Comparison of ENCODE assay signal across 9 mouse cellular contexts in the genomic region with DNA sequence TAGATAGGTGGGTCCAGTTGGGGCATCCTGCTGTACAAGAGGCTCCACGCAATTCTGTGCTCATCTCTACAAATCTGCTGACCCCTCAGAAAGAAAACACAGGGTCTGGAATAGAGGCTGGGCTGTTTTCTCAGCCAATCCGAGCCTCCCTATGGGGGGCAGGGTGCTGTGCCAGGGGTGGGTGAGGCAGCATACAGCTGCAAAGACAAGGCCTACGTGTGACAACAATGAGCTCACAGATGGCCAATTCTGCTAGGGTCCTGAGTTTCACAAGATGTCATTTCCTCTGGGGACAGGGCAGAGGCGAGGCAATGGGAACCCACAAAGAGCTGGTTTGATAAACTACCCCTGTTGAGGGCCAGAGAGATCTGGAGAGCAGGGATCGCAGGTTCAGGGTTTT. TPM values are rescaled to one million over a fixed set of nuclear protein-coding genes. Genes with fewer than 3 reads are reported as not detected.
DNase-seq lines count a peak whose midpoint lies in the region; ATAC-seq and TF ChIP-seq lines count a peak whose summit lies in the region.
"Had no signal": no experiment of that assay in that cellular context is flagged by ENCODE, and none has a peak within 500 bp of the region (broad histone marks: within the 10 kb centered on the region; RNA-seq: fewer than 3 reads in every experiment).

No protein-coding gene starts in this region.

- no peak for TF ChIP-seq CTCF in left cerebral cortex, adult 2 months (IDR thresholded peaks at IDR 0.05)

- H3K9ac ChIP-seq in embryonic facial prominence, embryonic 13.5 days, result peak overlapping the region; percentile 51; the same call in 1 of the 2 replicates
- peak overlapping the region; percentile 65 for H3K9ac ChIP-seq in hindbrain, embryonic 13.5 days
- H3K9ac ChIP-seq in neural tube, embryonic 15.5 days (replicated peaks), result peak overlapping the region; percentile 24; the same call in 1 of the 2 replicates
- no peak overlapping the region for H3K9ac ChIP-seq in liver, embryonic 12.5 days

- H3K4me3 ChIP-seq in left cerebral cortex, adult 2 months, result no peak overlapping the region; the same call in 1 of the 2 replicates
- H3K4me3 ChIP-seq in embryonic facial prominence, embryonic 13.5 days, result no peak overlapping the region
- H3K4me3 ChIP-seq in hindbrain, embryonic 13.5 days, result 0 out of 2 replicates have a peak overlapping the region, but pooled peaks have one; percentile 4
- H3K4me3 ChIP-seq in neural tube, embryonic 15.5 days (replicated peaks), result no peak overlapping the region
- H3K4me3 ChIP-seq in liver, embryonic 12.5 days, result no peak overlapping the region

- H3K36me3 ChIP-seq in embryonic facial prominence, embryonic 13.5 days, result no peaks in the 10 kb centered on the region
- no peaks in the 10 kb centered on the region for H3K36me3 ChIP-seq in hindbrain, embryonic 13.5 days
- H3K36me3 ChIP-seq in neural tube, embryonic 15.5 days, result no peaks in the 10 kb centered on the region
- no peaks in the 10 kb centered on the region for H3K36me3 ChIP-seq in liver, embryonic 12.5 days

- H3K9me3 ChIP-seq in embryonic facial prominence, embryonic 13.5 days, result no peaks in the 10 kb centered on the region
- H3K9me3 ChIP-seq in hindbrain, embryonic 13.5 days, result no peaks in the 10 kb centered on the region
- no peaks in the 10 kb centered on the region for H3K9me3 ChIP-seq in neural tube, embryonic 15.5 days (replicated peaks)
- H3K9me3 ChIP-seq in liver, embryonic 12.5 days (replicated peaks), result no peaks in the 10 kb centered on the region

- intact Hi-C loops in left cerebral cortex, adult 2 months (cut with DNase I), result no loop called here
- intact Hi-C loops in left cerebral cortex, postnatal 36 days (cut with DNase I), result no loop called here

- no peak overlapping the region for H3K4me2 ChIP-seq in embryonic facial prominence, embryonic 13.5 days
- peak overlapping the region; percentile 52 for H3K4me2 ChIP-seq in hindbrain, embryonic 13.5 days
- peak overlapping the region; percentile 51 for H3K4me2 ChIP-seq in neural tube, embryonic 15.5 days
- no peak overlapping the region for H3K4me2 ChIP-seq in liver, embryonic 12.5 days

- H3K27ac ChIP-seq in left cerebral cortex, adult 2 months, result peak overlapping the region; percentile 89
- H3K27ac ChIP-seq in embryonic facial prominence, embryonic 13.5 days, result peak overlapping the region; percentile 79
- H3K27ac ChIP-seq in hindbrain, embryonic 13.5 days, result peak overlapping the region; percentile 80
- peak overlapping the region; percentile 77 for H3K27ac ChIP-seq in neural tube, embryonic 15.5 days (replicated peaks)
- no peak overlapping the region for H3K27ac ChIP-seq in liver, embryonic 12.5 days

- peaks cover 35% of the 10 kb centered on the region for H3K4me1 ChIP-seq in embryonic facial prominence, embryonic 13.5 days
- H3K4me1 ChIP-seq in hindbrain, embryonic 13.5 days (replicated peaks), result peaks cover 35% of the 10 kb centered on the region
- peaks cover 33% of the 10 kb centered on the region for H3K4me1 ChIP-seq in neural tube, embryonic 15.5 days
- 0 out of 2 replicates have a peak, but pooled peaks cover 3% of the 10 kb centered on the region for H3K4me1 ChIP-seq in liver, embryonic 12.5 days

- WGBS in embryonic facial prominence, embryonic 13.5 days, result 43% methylated on average over 5 of the region's 5 CpGs
- 17% methylated on average over 5 of the region's 5 CpGs for WGBS in hindbrain, embryonic 13.5 days
- WGBS in neural tube, embryonic 15.5 days, result 17% methylated on average over 5 of the region's 5 CpGs
- 38% methylated on average over 5 of the region's 5 CpGs for WGBS in liver, embryonic 12.5 days (ENCODE audit: insufficient replicate concordance)

- no peaks in the 10 kb centered on the region for H3K27me3 ChIP-seq in embryonic facial prominence, embryonic 13.5 days
- H3K27me3 ChIP-seq in hindbrain, embryonic 13.5 days, result no peaks in the 10 kb centered on the region
- H3K27me3 ChIP-seq in neural tube, embryonic 15.5 days (replicated peaks), result no peaks in the 10 kb centered on the region
- peaks cover 54% of the 10 kb centered on the region for H3K27me3 ChIP-seq in liver, embryonic 12.5 days (replicated peaks)

- no peak for ATAC-seq in embryonic facial prominence, embryonic 13.5 days (ENCODE audit: insufficient number of reproducible peaks, insufficient read depth, low FRiP score, low TSS enrichment, low read depth)
- peak; percentile 41 for ATAC-seq in hindbrain, embryonic 13.5 days (ENCODE audit: low FRiP score)
- peak; percentile 10; the same call in 1 of the 2 replicates for ATAC-seq in neural tube, embryonic 15.5 days (ENCODE audit: low FRiP score)
- no peak for ATAC-seq in liver, embryonic 12.5 days

- no peak for DNase-seq in left cerebral cortex, adult 2 months (ENCODE audit: extremely low spot score in 1 of 2, low spot score in 2 of 2)
- no peak for DNase-seq in left cerebral cortex, postnatal 36 days (ENCODE audit: low spot score in 2 of 2)
- DNase-seq in right cerebral cortex, postnatal 10 days (ENCODE audit: low spot score in 2 of 2), result no peak
- DNase-seq in spleen, postnatal 4 days (ENCODE audit: low spot score in 2 of 2), result no peak
- DNase-seq: gastrocnemius, postnatal 10 days had no signal

RNA-seq across cellular contexts. Expression of a gene that starts 6.8 kb away (rescaled TPM):
- 10 to 100 TPM; 46.9 to 71.1 TPM for total RNA-seq in left cerebral cortex, adult 2 months (2021)
- total RNA-seq in left cerebral cortex, postnatal 36 days (2021), result 10 to 100 TPM; 33.5 to 58.5 TPM
- 86.5 and 93.1 TPM in 2 replicates for polyA plus RNA-seq in embryonic facial prominence, embryonic 13.5 days (2015; fragmentation: Nextera tagmentation; extraction: Ambion mirVana)
- 64.8 and 69.6 TPM in 2 replicates for polyA plus RNA-seq in hindbrain, embryonic 13.5 days (2015; fragmentation: Nextera tagmentation; extraction: Ambion mirVana)
- 80.8 and 91.6 TPM in 2 replicates for polyA plus RNA-seq in neural tube, embryonic 15.5 days (2015; fragmentation: Nextera tagmentation; extraction: Ambion mirVana)
- polyA plus RNA-seq in liver, embryonic 12.5 days (2016; fragmentation: Nextera tagmentation; extraction: Ambion mirVana), result 5.4 and 6.9 TPM in 2 replicates

RNA-seq across cellular contexts. Expression of a gene that starts 44.1 kb away (rescaled TPM):
- 10 to 100 TPM; 13.2 to 15.1 TPM for total RNA-seq in left cerebral cortex, adult 2 months (2021)
- 10 to 100 TPM; 16.2 to 17.4 TPM for total RNA-seq in left cerebral cortex, postnatal 36 days (2021)
- 48.3 and 50.3 TPM in 2 replicates for polyA plus RNA-seq in embryonic facial prominence, embryonic 13.5 days (2015; fragmentation: Nextera tagmentation; extraction: Ambion mirVana)
- 47.1 and 47.5 TPM in 2 replicates for polyA plus RNA-seq in hindbrain, embryonic 13.5 days (2015; fragmentation: Nextera tagmentation; extraction: Ambion mirVana)
- polyA plus RNA-seq in neural tube, embryonic 15.5 days (2015; fragmentation: Nextera tagmentation; extraction: Ambion mirVana), result 45.4 and 47.3 TPM in 2 replicates
- polyA plus RNA-seq in liver, embryonic 12.5 days (2016; fragmentation: Nextera tagmentation; extraction: Ambion mirVana), result 22.6 and 23.4 TPM in 2 replicates

RNA-seq across cellular contexts. Expression of a gene that starts 44.5 kb away (rescaled TPM):
- 10 to 100 TPM; 61.5 to 68.6 TPM for total RNA-seq in left cerebral cortex, adult 2 months (2021)
- 10 to 100 TPM; 62.0 to 66.6 TPM for total RNA-seq in left cerebral cortex, postnatal 36 days (2021)
- 116 and 128 TPM in 2 replicates for polyA plus RNA-seq in embryonic facial prominence, embryonic 13.5 days (2015; fragmentation: Nextera tagmentation; extraction: Ambion mirVana)
- 127 and 134 TPM in 2 replicates for polyA plus RNA-seq in hindbrain, embryonic 13.5 days (2015; fragmentation: Nextera tagmentation; extraction: Ambion mirVana)
- 106 TPM in 2 replicates for polyA plus RNA-seq in neural tube, embryonic 15.5 days (2015; fragmentation: Nextera tagmentation; extraction: Ambion mirVana)
- 55.3 and 63.1 TPM in 2 replicates for polyA plus RNA-seq in liver, embryonic 12.5 days (2016; fragmentation: Nextera tagmentation; extraction: Ambion mirVana)

Comparison
In these comparisons a context has a peak if more than half of its experiments do, and no peak if none do; other contexts are left out.
1. ATAC-seq: peak in hindbrain, embryonic 13.5 days (single experiment) and neural tube, embryonic 15.5 days (single experiment); none in embryonic facial prominence, embryonic 13.5 days (single experiment) and liver, embryonic 12.5 days (single experiment).
2. H3K4me2 ChIP-seq: peak in hindbrain, embryonic 13.5 days (single experiment) and neural tube, embryonic 15.5 days (single experiment); none in embryonic facial prominence, embryonic 13.5 days (single experiment) and liver, embryonic 12.5 days (single experiment).